Comparison of ENCODE assay signal across 14 mouse cellular contexts in the genomic region with DNA sequence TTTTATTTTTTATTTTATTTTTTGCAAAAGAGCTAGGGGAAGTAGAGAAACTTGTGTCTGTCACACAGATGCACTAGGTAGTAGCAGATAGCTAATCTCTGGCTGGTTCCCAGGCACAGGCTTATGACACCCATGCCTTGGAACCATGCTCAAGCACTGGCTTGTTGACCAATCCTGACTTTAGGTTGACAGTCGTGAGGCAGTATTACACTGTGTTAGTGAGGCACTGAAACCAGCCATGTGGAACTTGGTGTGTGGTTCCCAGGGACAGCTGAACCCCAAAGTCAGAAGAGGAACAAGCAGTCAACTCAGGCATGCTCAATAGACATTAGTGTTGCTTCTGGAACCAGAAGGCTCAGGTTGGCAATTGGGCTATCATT.
A peak's percentile ranks its signal among the peaks of the same experiment; 100 is the strongest.
DNase-seq lines count a peak whose midpoint lies in the region; ATAC-seq and TF ChIP-seq lines count a peak whose summit lies in the region.
"Had no signal": no experiment of that assay in that cellular context is flagged by ENCODE, and none has a peak within 500 bp of the region (broad histone marks: within the 10 kb centered on the region; RNA-seq: fewer than 3 reads in every experiment).

No protein-coding gene starts in this region.

- no peak overlapping the region for H3K9ac ChIP-seq in forebrain, embryonic 13.5 days
- H3K9ac ChIP-seq in forebrain, embryonic 12.5 days, result no peak overlapping the region
- no peak overlapping the region for H3K9ac ChIP-seq in hindbrain, embryonic 16.5 days (ENCODE audit: low read depth, low read length)
- H3K9ac ChIP-seq in hindbrain, embryonic 11.5 days (ENCODE audit: low read depth, low read length), result no peak overlapping the region
- H3K9ac ChIP-seq in midbrain, postnatal 0 days (replicated peaks; ENCODE audit: low read length, poor library complexity, severe bottlenecking), result no peak overlapping the region
- H3K9ac ChIP-seq: heart, embryonic 13.5 days; hindbrain, embryonic 14.5 days; neural tube, embryonic 12.5 days had no signal

- H3K4me1 ChIP-seq in forebrain, embryonic 13.5 days, result 0 out of 2 replicates have a peak, but pooled peaks cover 8% of the 10 kb centered on the region
- no peaks in the 10 kb centered on the region for H3K4me1 ChIP-seq in forebrain, embryonic 12.5 days
- H3K4me1 ChIP-seq in hindbrain, embryonic 16.5 days (ENCODE audit: control insufficient read depth, insufficient read depth, low read depth, low read length), result no peaks in the 10 kb centered on the region
- no peaks in the 10 kb centered on the region for H3K4me1 ChIP-seq in hindbrain, embryonic 11.5 days (replicated peaks; ENCODE audit: control insufficient read depth, insufficient read depth, low read length)
- H3K4me1 ChIP-seq in midbrain, postnatal 0 days (ENCODE audit: insufficient read depth, low read length), result no peaks in the 10 kb centered on the region
- no peaks in the 10 kb centered on the region for H3K4me1 ChIP-seq in midbrain, embryonic 10.5 days

- 0 out of 2 replicates have a peak overlapping the region, but pooled peaks have one; percentile 0 for H3K27ac ChIP-seq in forebrain, embryonic 13.5 days
- H3K27ac ChIP-seq in forebrain, embryonic 12.5 days, result no peak overlapping the region
- H3K27ac ChIP-seq in hindbrain, embryonic 16.5 days (ENCODE audit: low read depth, low read length), result no peak overlapping the region
- H3K27ac ChIP-seq in hindbrain, embryonic 11.5 days (ENCODE audit: low read depth, low read length), result no peak overlapping the region
- no peak overlapping the region for H3K27ac ChIP-seq in midbrain, postnatal 0 days (ENCODE audit: low read depth, low read length)
- H3K27ac ChIP-seq in midbrain, embryonic 10.5 days (replicated peaks), result no peak overlapping the region
- H3K27ac ChIP-seq: heart, embryonic 13.5 days; hindbrain, embryonic 14.5 days; neural tube, embryonic 12.5 days had no signal

- 83% methylated on average over 1 of the region's 1 CpGs for WGBS in forebrain, embryonic 13.5 days
- WGBS in forebrain, embryonic 12.5 days, result 81% methylated on average over 1 of the region's 1 CpGs
- 75% methylated on average over 1 of the region's 1 CpGs for WGBS in hindbrain, embryonic 16.5 days
- 85% methylated on average over 1 of the region's 1 CpGs for WGBS in hindbrain, embryonic 11.5 days
- WGBS in midbrain, postnatal 0 days, result 84% methylated on average over 1 of the region's 1 CpGs
- 79% methylated on average over 1 of the region's 1 CpGs for WGBS in midbrain, embryonic 10.5 days

- peak; percentile 61; the same call in 1 of the 2 replicates for ATAC-seq in forebrain, embryonic 13.5 days
- no peak for ATAC-seq in forebrain, embryonic 12.5 days (ENCODE audit: low FRiP score)
- ATAC-seq in hindbrain, embryonic 16.5 days, result peak; percentile 83
- no peak for ATAC-seq in hindbrain, embryonic 11.5 days (ENCODE audit: low FRiP score)
- no peak for ATAC-seq in midbrain, postnatal 0 days (ENCODE audit: low FRiP score)
- ATAC-seq: midbrain, embryonic 16.5 days had no signal

- no peaks in the 10 kb centered on the region for H3K27me3 ChIP-seq in forebrain, embryonic 13.5 days
- H3K27me3 ChIP-seq in forebrain, embryonic 12.5 days, result no peaks in the 10 kb centered on the region
- H3K27me3 ChIP-seq in hindbrain, embryonic 16.5 days (replicated peaks; ENCODE audit: control insufficient read depth, insufficient read depth, low read length), result no peaks in the 10 kb centered on the region
- H3K27me3 ChIP-seq in hindbrain, embryonic 11.5 days (ENCODE audit: control insufficient read depth, insufficient read depth, low read length), result no peaks in the 10 kb centered on the region
- no peaks in the 10 kb centered on the region for H3K27me3 ChIP-seq in midbrain, postnatal 0 days (ENCODE audit: insufficient read depth, low read length)
- no peaks in the 10 kb centered on the region for H3K27me3 ChIP-seq in midbrain, embryonic 10.5 days (ENCODE audit: low read depth, poor library complexity, severe bottlenecking)
- H3K27me3 ChIP-seq: heart, embryonic 13.5 days; neural tube, embryonic 12.5 days had no signal

- no peak for DNase-seq in hindbrain, embryonic 11.5 days (ENCODE audit: low spot score)
- peak; percentile 75 for DNase-seq in midbrain, postnatal 0 days (ENCODE audit: low spot score)
- DNase-seq in midbrain, embryonic 10.5 days (ENCODE audit: low spot score), result no peak
- DNase-seq in skeletal muscle tissue, adult 2 months (ENCODE audit: low read depth, low spot score), result peak; percentile 40
- DNase-seq in lung, postnatal 10 days, result no peak
- DNase-seq: adrenal gland, adult 8-10 months had no signal

- H3K4me2 ChIP-seq in forebrain, embryonic 13.5 days, result no peak overlapping the region
- no peak overlapping the region for H3K4me2 ChIP-seq in forebrain, embryonic 12.5 days
- H3K4me2 ChIP-seq in hindbrain, embryonic 16.5 days (ENCODE audit: low read length), result no peak overlapping the region
- no peak overlapping the region for H3K4me2 ChIP-seq in hindbrain, embryonic 11.5 days (replicated peaks; ENCODE audit: low read depth, low read length)
- H3K4me2 ChIP-seq in midbrain, postnatal 0 days (ENCODE audit: low read depth, low read length, poor library complexity, severe bottlenecking), result no peak overlapping the region
- H3K4me2 ChIP-seq: heart, embryonic 13.5 days; hindbrain, embryonic 14.5 days; liver, embryonic 11.5 days; neural tube, embryonic 12.5 days had no signal

- no peak overlapping the region for H3K4me3 ChIP-seq in forebrain, embryonic 13.5 days
- H3K4me3 ChIP-seq in forebrain, embryonic 12.5 days (replicated peaks), result no peak overlapping the region
- no peak overlapping the region for H3K4me3 ChIP-seq in hindbrain, embryonic 16.5 days (ENCODE audit: low read length)
- no peak overlapping the region for H3K4me3 ChIP-seq in hindbrain, embryonic 11.5 days (ENCODE audit: low read depth, low read length)
- no peak overlapping the region for H3K4me3 ChIP-seq in midbrain, postnatal 0 days (ENCODE audit: low read depth, low read length)
- no peak overlapping the region for H3K4me3 ChIP-seq in midbrain, embryonic 10.5 days
- H3K4me3 ChIP-seq: heart, embryonic 13.5 days; neural tube, embryonic 12.5 days had no signal

- TF ChIP-seq CTCF in midbrain, postnatal 0 days (IDR thresholded peaks at IDR 0.05), result no peak

- H3K9me3 ChIP-seq in forebrain, embryonic 13.5 days (replicated peaks), result no peaks in the 10 kb centered on the region
- H3K9me3 ChIP-seq in forebrain, embryonic 12.5 days, result no peaks in the 10 kb centered on the region
- H3K9me3 ChIP-seq in hindbrain, embryonic 16.5 days (ENCODE audit: control insufficient read depth, low read length), result no peaks in the 10 kb centered on the region
- H3K9me3 ChIP-seq in hindbrain, embryonic 11.5 days (ENCODE audit: control insufficient read depth, low read length), result no peaks in the 10 kb centered on the region
- H3K9me3 ChIP-seq in midbrain, postnatal 0 days (ENCODE audit: low read length), result no peaks in the 10 kb centered on the region
- no peaks in the 10 kb centered on the region for H3K9me3 ChIP-seq in midbrain, embryonic 10.5 days (replicated peaks)
- H3K9me3 ChIP-seq: heart, embryonic 13.5 days; neural tube, embryonic 12.5 days had no signal

- no peaks in the 10 kb centered on the region for H3K36me3 ChIP-seq in forebrain, embryonic 13.5 days (ENCODE audit: poor library complexity, severe bottlenecking)
- H3K36me3 ChIP-seq in forebrain, embryonic 12.5 days (replicated peaks), result no peaks in the 10 kb centered on the region
- no peaks in the 10 kb centered on the region for H3K36me3 ChIP-seq in hindbrain, embryonic 16.5 days (ENCODE audit: control insufficient read depth, insufficient read depth, low read length)
- H3K36me3 ChIP-seq in hindbrain, embryonic 11.5 days (ENCODE audit: control insufficient read depth, insufficient read depth, low read length), result no peaks in the 10 kb centered on the region
- H3K36me3 ChIP-seq in midbrain, postnatal 0 days (ENCODE audit: insufficient read depth, low read length), result no peaks in the 10 kb centered on the region
- no peaks in the 10 kb centered on the region for H3K36me3 ChIP-seq in midbrain, embryonic 10.5 days
- H3K36me3 ChIP-seq: heart, embryonic 13.5 days; neural tube, embryonic 12.5 days had no signal

Comparison
In these comparisons a context has a peak if more than half of its experiments do, and no peak if none do; other contexts are left out.
1. ATAC-seq: peak in forebrain, embryonic 13.5 days (single experiment) and hindbrain, embryonic 16.5 days (single experiment); none in forebrain, embryonic 12.5 days (single experiment), hindbrain, embryonic 11.5 days (single experiment) and midbrain, postnatal 0 days (single experiment).
2. DNase-seq: peak in midbrain, postnatal 0 days (single experiment) and skeletal muscle tissue, adult 2 months (single experiment); none in hindbrain, embryonic 11.5 days (single experiment), midbrain, embryonic 10.5 days (single experiment) and lung, postnatal 10 days (single experiment).